8 mouse cellular contexts compared by ENCODE assay signal in the genomic region with DNA sequence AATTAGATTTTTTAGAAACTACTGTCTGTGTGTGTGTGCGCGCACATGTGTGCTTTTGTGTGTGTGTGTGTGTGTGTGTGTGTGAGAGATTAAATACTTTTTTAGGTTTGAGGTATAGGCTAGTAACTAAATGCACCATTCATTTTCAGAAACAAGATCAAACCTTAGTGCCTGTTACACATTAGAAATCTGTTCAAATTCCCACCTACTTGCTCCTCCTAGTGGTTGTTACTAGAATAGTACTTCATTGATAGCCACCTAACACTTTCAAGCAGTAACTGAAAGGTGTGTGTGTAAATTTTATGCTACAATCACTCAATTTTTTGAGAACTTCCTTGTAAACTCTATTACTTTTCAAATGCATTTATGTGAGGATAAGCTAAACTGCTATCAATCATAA. TPM values are rescaled to one million over a fixed set of nuclear protein-coding genes. Genes with fewer than 3 reads are reported as not detected.
DNase-seq lines count a peak whose midpoint lies in the region; ATAC-seq and TF ChIP-seq lines count a peak whose summit lies in the region.

No protein-coding gene starts in this region.

- no peaks in the 10 kb centered on the region for H3K27me3 ChIP-seq in forebrain, embryonic 16.5 days (replicated peaks; ENCODE audit: control insufficient read depth, insufficient read depth, low read length)
- no peaks in the 10 kb centered on the region for H3K27me3 ChIP-seq in midbrain, embryonic 14.5 days (ENCODE audit: control insufficient read depth, insufficient read depth, low read length)

- TF ChIP-seq POLR2A in lung, adult 2 months (IDR thresholded peaks at IDR 0.05; ENCODE audit: borderline replicate concordance, extremely low read depth, low read depth, low read length) = no peak

- H3K4me1 ChIP-seq in lung, adult 2 months (ENCODE audit: control insufficient read depth, insufficient read depth, low read length) = peaks cover 2% of the 10 kb centered on the region; the same call in 1 of the 2 replicates
- peaks cover 8% of the 10 kb centered on the region for H3K4me1 ChIP-seq in forebrain, embryonic 16.5 days (replicated peaks; ENCODE audit: control insufficient read depth, insufficient read depth, low read length)
- H3K4me1 ChIP-seq in midbrain, embryonic 14.5 days (ENCODE audit: control insufficient read depth, insufficient read depth, low read length) = peaks cover 13% of the 10 kb centered on the region; the same call in 1 of the 2 replicates

- peaks cover 6% of the 10 kb centered on the region for H3K36me3 ChIP-seq in forebrain, embryonic 16.5 days (ENCODE audit: control insufficient read depth, insufficient read depth)
- peaks cover 15% of the 10 kb centered on the region for H3K36me3 ChIP-seq in midbrain, embryonic 14.5 days (ENCODE audit: control insufficient read depth, insufficient read depth, low read length)

- WGBS in lung, adult 2 months = 94% methylated on average over 2 of the region's 2 CpGs
- 87% methylated on average over 2 of the region's 2 CpGs for WGBS in forebrain, embryonic 16.5 days
- WGBS in midbrain, embryonic 14.5 days = 98% methylated on average over 2 of the region's 2 CpGs

- no peak overlapping the region for H3K9ac ChIP-seq in forebrain, embryonic 16.5 days (replicated peaks; ENCODE audit: low read depth, low read length)
- H3K9ac ChIP-seq in midbrain, embryonic 14.5 days (replicated peaks; ENCODE audit: low read length) = no peak overlapping the region

- no peak overlapping the region for H3K4me3 ChIP-seq in lung, adult 2 months (replicated peaks; ENCODE audit: extremely low read depth, low read depth, low read length)
- H3K4me3 ChIP-seq in forebrain, embryonic 16.5 days (replicated peaks; ENCODE audit: low read length) = peak overlapping the region; percentile 40
- peak overlapping the region; percentile 25 for H3K4me3 ChIP-seq in midbrain, embryonic 14.5 days (replicated peaks; ENCODE audit: low read depth, low read length)

- no peak for TF ChIP-seq CTCF in lung, adult 2 months (IDR thresholded peaks at IDR 0.05; ENCODE audit: insufficient read depth, low read length)

- H3K27ac ChIP-seq in forebrain, embryonic 16.5 days (ENCODE audit: low read length) = no peak overlapping the region
- H3K27ac ChIP-seq in midbrain, embryonic 14.5 days (replicated peaks; ENCODE audit: low read depth, low read length) = no peak overlapping the region

- H3K4me2 ChIP-seq in forebrain, embryonic 16.5 days (ENCODE audit: low read length) = no peak overlapping the region
- H3K4me2 ChIP-seq in midbrain, embryonic 14.5 days (ENCODE audit: low read length) = peak overlapping the region; percentile 42

- peak; percentile 69; the same call in 1 of the 2 replicates for ATAC-seq in cerebellum, adult (ENCODE audit: insufficient number of reproducible peaks, low FRiP score, low TSS enrichment)
- peak; percentile 41 for ATAC-seq in forebrain, embryonic 16.5 days
- peak; percentile 47 for ATAC-seq in midbrain, embryonic 14.5 days (ENCODE audit: low FRiP score, low TSS enrichment)

- H3K9me3 ChIP-seq in forebrain, embryonic 16.5 days (ENCODE audit: control insufficient read depth, low read length) = no peaks in the 10 kb centered on the region
- no peaks in the 10 kb centered on the region for H3K9me3 ChIP-seq in midbrain, embryonic 14.5 days (ENCODE audit: control insufficient read depth, low read length)

- no peak for DNase-seq in cerebellum, adult 18-20 months
- peak; percentile 30 for DNase-seq in lung, postnatal 25 days (ENCODE audit: low spot score)
- no peak for DNase-seq in lung, adult 2 months
- DNase-seq in midbrain, embryonic 14.5 days = peak; percentile 88
- DNase-seq in thymus, postnatal 36 days = no peak
- DNase-seq in layer of hippocampus, adult 8-10 months (ENCODE audit: low spot score in 2 of 2) = no peak

RNA-seq across cellular contexts. Expression of a gene that starts 3.8 kb away (rescaled TPM):
- polyA plus RNA-seq in lung, adult 2 months (2012; rRNA removed) = 0.19 and 0.20 TPM in 2 replicates
- 11.1 and 12.8 TPM in 2 replicates for polyA plus RNA-seq in forebrain, embryonic 16.5 days (2015; fragmentation: Nextera tagmentation; extraction: Ambion mirVana)
- 9.3 and 9.7 TPM in 2 replicates for polyA plus RNA-seq in midbrain, embryonic 14.5 days (2014; fragmentation: Nextera tagmentation; extraction: Ambion mirVana)
- total RNA-seq in layer of hippocampus, adult 8-10 months (2022) = 10 to 100 TPM; 14.3 to 22.5 (median 19.3) TPM

RNA-seq across cellular contexts. Expression of a gene that starts 58.5 kb away (rescaled TPM):
- polyA plus RNA-seq in lung, adult 2 months (2012; rRNA removed) = 0.94 and 3.2 TPM in 2 replicates
- 25.4 and 29.0 TPM in 2 replicates for polyA plus RNA-seq in forebrain, embryonic 16.5 days (2015; fragmentation: Nextera tagmentation; extraction: Ambion mirVana)
- 17.1 and 20.6 TPM in 2 replicates for polyA plus RNA-seq in midbrain, embryonic 14.5 days (2014; fragmentation: Nextera tagmentation; extraction: Ambion mirVana)
- total RNA-seq in layer of hippocampus, adult 8-10 months (2022) = 10 to 100 TPM; 66.8 to 84.8 (median 78.5) TPM

Comparison
In these comparisons a context has a peak if more than half of its experiments do, and no peak if none do; other contexts are left out.
1. DNase-seq: peak in lung, postnatal 25 days (single experiment) and midbrain, embryonic 14.5 days (single experiment); none in cerebellum, adult 18-20 months (0 of 2), lung, adult 2 months (single experiment), thymus, postnatal 36 days (0 of 2) and layer of hippocampus, adult 8-10 months (0 of 2).
2. Peak in every context shown above with its lines, with median percentiles within 50 percentile points of each other: ATAC-seq.